Mouse (Mus musculus) adrenal gland, postnatal 25 days (tissue): Measurements from ENCODE around the gene Dlgap1. TPM values are rescaled to one million over a fixed set of nuclear protein-coding genes. Genes with fewer than 3 reads are reported as not detected.

ENCODE experiments used
- DNase-seq: peaks from one replicate; pipeline ENCODE4 v3.0.0; 2021; ENCODE audit warnings: mixed read lengths
- total RNA-seq: library from RNA; stranded (reverse); gene quantifications from 2 replicates; pipeline ENCODE4 v1.2.3, GENCODE M21; 2021

Dlgap1 gene
- total RNA-seq, 1 experiment from 2014 or later: 55.1 TPM

- no peak for DNase-seq
Observed at GRCm38 (mm10) chr17:70172500-70173036, 203.7 kb downstream of the Dlgap1 start.

- DNase-seq: no peak
Observed at GRCm38 (mm10) chr17:70173916-70174315, 205.0 kb downstream of the Dlgap1 start.

- no peak for DNase-seq
Observed at GRCm38 (mm10) chr17:70191228-70191627, 222.4 kb downstream of the Dlgap1 start.

GRCm38 (mm10) chr17:70222891-70223290, 254.0 kb downstream of the Dlgap1 start:
- no peak for DNase-seq

GRCm38 (mm10) chr17:70247342-70247741, 278.5 kb downstream of the Dlgap1 start:
- DNase-seq: no peak

GRCm38 (mm10) chr17:70248250-70248649, 279.4 kb downstream of the Dlgap1 start:
- DNase-seq: no peak

GRCm38 (mm10) chr17:70252476-70252875, 283.6 kb downstream of the Dlgap1 start:
- DNase-seq: no peak

GRCm38 (mm10) chr17:70256371-70256770, 287.5 kb downstream of the Dlgap1 start:
- DNase-seq: no peak

GRCm38 (mm10) chr17:70263156-70263555, 294.3 kb downstream of the Dlgap1 start:
- DNase-seq: no peak

GRCm38 (mm10) chr17:70272125-70272524, 303.3 kb downstream of the Dlgap1 start:
- no peak for DNase-seq

- DNase-seq: no peak
Observed at GRCm38 (mm10) chr17:70287708-70288107, 318.8 kb downstream of the Dlgap1 start.

- DNase-seq: no peak
Observed at GRCm38 (mm10) chr17:70294106-70294505, 325.2 kb downstream of the Dlgap1 start.

- DNase-seq: no peak
Observed at GRCm38 (mm10) chr17:70301941-70302478, 333.1 kb downstream of the Dlgap1 start.

GRCm38 (mm10) chr17:70302656-70303055, 333.8 kb downstream of the Dlgap1 start:
- DNase-seq: no peak

GRCm38 (mm10) chr17:70305021-70305420, 336.1 kb downstream of the Dlgap1 start:
- DNase-seq: no peak

GRCm38 (mm10) chr17:70307418-70308176, 338.7 kb downstream of the Dlgap1 start:
- no peak for DNase-seq

GRCm38 (mm10) chr17:70308364-70309231, 339.7 kb downstream of the Dlgap1 start:
- DNase-seq: no peak

- DNase-seq: no peak
Observed at GRCm38 (mm10) chr17:70316327-70316726, 347.5 kb downstream of the Dlgap1 start.

- no peak for DNase-seq
Observed at GRCm38 (mm10) chr17:70317779-70318178, 348.9 kb downstream of the Dlgap1 start.

- no peak for DNase-seq
Observed at GRCm38 (mm10) chr17:70321976-70322375, 353.1 kb downstream of the Dlgap1 start.

- DNase-seq: no peak
Observed at GRCm38 (mm10) chr17:70333440-70333839, 364.6 kb downstream of the Dlgap1 start.

GRCm38 (mm10) chr17:70334171-70334570, 365.3 kb downstream of the Dlgap1 start:
- DNase-seq: no peak

- peak; percentile 27 for DNase-seq
Observed at GRCm38 (mm10) chr17:70339821-70340220, 370.9 kb downstream of the Dlgap1 start.
